Comparison of ENCODE assay signal across 7 mouse cellular contexts in genomic region chr7:5125549-5126406, GRCm38 (mm10). TPM values are rescaled to one million over a fixed set of nuclear protein-coding genes. Genes with fewer than 3 reads are reported as not detected.
DNase-seq lines count a peak whose midpoint lies in the region; ATAC-seq and TF ChIP-seq lines count a peak whose summit lies in the region.

TSS of gene Rasl2-9 (minus strand) at chr7:5125950.

- peak; percentile 20 for DNase-seq in brain, embryonic 18.5 days (ENCODE audit: low read depth, low spot score)
- peak; percentile 85 for DNase-seq in heart, embryonic 10.5 days (ENCODE audit: low spot score)
- peak; percentile 31 for DNase-seq in limb, embryonic 14.5 days (ENCODE audit: low spot score)
- peak; percentile 70 to 85 for DNase-seq in spleen, adult 18-20 months

- H3K27ac ChIP-seq in embryonic fibroblast, embryonic 13.5 days (ENCODE audit: insufficient read depth, low read length) = no peak within 1 kb of the TSS
- peak within 1 kb of the TSS; percentile 75 for H3K27ac ChIP-seq in heart, embryonic 10.5 days
- no peak within 1 kb of the TSS for H3K27ac ChIP-seq in kidney, embryonic 15.5 days
- no peak within 1 kb of the TSS for H3K27ac ChIP-seq in limb, embryonic 14.5 days (replicated peaks; ENCODE audit: low read depth, low read length)
- H3K27ac ChIP-seq in midbrain, embryonic 15.5 days = no peak within 1 kb of the TSS

- no peaks in the 10 kb centered on the region for H3K4me1 ChIP-seq in embryonic fibroblast, embryonic 13.5 days (ENCODE audit: control insufficient read depth, insufficient read depth, low read length)
- H3K4me1 ChIP-seq in heart, embryonic 10.5 days = peaks cover 3% of the 10 kb centered on the region; the same call in 1 of the 2 replicates
- H3K4me1 ChIP-seq in kidney, embryonic 15.5 days = peaks cover 6% of the 10 kb centered on the region; the same call in 1 of the 2 replicates
- H3K4me1 ChIP-seq in limb, embryonic 14.5 days (ENCODE audit: control insufficient read depth, insufficient read depth, low read length) = no peaks in the 10 kb centered on the region
- H3K4me1 ChIP-seq in midbrain, embryonic 15.5 days = no peaks in the 10 kb centered on the region

- peak; percentile 29; the same call in 1 of the 2 replicates for TF ChIP-seq CTCF in embryonic fibroblast, embryonic 13.5 days (IDR thresholded peaks at IDR 0.05; ENCODE audit: borderline replicate concordance, insufficient read depth, low read length)

- H3K4me3 ChIP-seq in embryonic fibroblast, embryonic 13.5 days (ENCODE audit: insufficient read depth, low read length) = no peak within 1 kb of the TSS
- peak within 1 kb of the TSS; percentile 54 for H3K4me3 ChIP-seq in heart, embryonic 10.5 days
- H3K4me3 ChIP-seq in kidney, embryonic 15.5 days (replicated peaks) = peak within 1 kb of the TSS; percentile 43
- peak within 1 kb of the TSS; percentile 32 for H3K4me3 ChIP-seq in limb, embryonic 14.5 days (replicated peaks; ENCODE audit: low read length)
- H3K4me3 ChIP-seq in midbrain, embryonic 15.5 days = peak within 1 kb of the TSS; percentile 42

- TF ChIP-seq POLR2A in embryonic fibroblast, embryonic 13.5 days (IDR thresholded peaks at IDR 0.05; ENCODE audit: low read depth, low read length) = no peak
- TF ChIP-seq POLR2A in limb, embryonic 14.5 days (IDR thresholded peaks at IDR 0.05; ENCODE audit: borderline replicate concordance, extremely low read depth, insufficient read depth, insufficient read length) = no peak

- no peaks in the 10 kb centered on the region for H3K36me3 ChIP-seq in heart, embryonic 10.5 days
- no peaks in the 10 kb centered on the region for H3K36me3 ChIP-seq in kidney, embryonic 15.5 days
- no peaks in the 10 kb centered on the region for H3K36me3 ChIP-seq in limb, embryonic 14.5 days (ENCODE audit: control insufficient read depth, insufficient read depth, low read length)
- no peaks in the 10 kb centered on the region for H3K36me3 ChIP-seq in midbrain, embryonic 15.5 days (replicated peaks)

- ATAC-seq in kidney, embryonic 15.5 days (replicated peaks; ENCODE audit: low FRiP score) = peak; percentile 84
- ATAC-seq in limb, embryonic 14.5 days (ENCODE audit: low FRiP score, low read depth) = no peak
- peak; percentile 79 for ATAC-seq in midbrain, embryonic 15.5 days (replicated peaks)

- 18% methylated on average over 42 of the region's 42 CpGs for WGBS in heart, embryonic 10.5 days
- 19% methylated on average over 42 of the region's 42 CpGs for WGBS in kidney, embryonic 15.5 days
- WGBS in limb, embryonic 14.5 days = 19% methylated on average over 42 of the region's 42 CpGs
- 20% methylated on average over 41 of the region's 42 CpGs for WGBS in midbrain, embryonic 15.5 days

- no peaks in the 10 kb centered on the region for H3K9me3 ChIP-seq in heart, embryonic 10.5 days
- no peaks in the 10 kb centered on the region for H3K9me3 ChIP-seq in kidney, embryonic 15.5 days (replicated peaks)
- H3K9me3 ChIP-seq in limb, embryonic 14.5 days (ENCODE audit: control insufficient read depth, low read length) = no peaks in the 10 kb centered on the region
- no peaks in the 10 kb centered on the region for H3K9me3 ChIP-seq in midbrain, embryonic 15.5 days

- H3K9ac ChIP-seq in kidney, embryonic 15.5 days = 0 out of 2 replicates have a peak within 1 kb of the TSS, but pooled peaks have one; percentile 29
- H3K9ac ChIP-seq in limb, embryonic 14.5 days (ENCODE audit: low read depth, low read length, severe bottlenecking) = peak within 1 kb of the TSS; percentile 28
- peak within 1 kb of the TSS; percentile 50 for H3K9ac ChIP-seq in midbrain, embryonic 15.5 days

- H3K4me2 ChIP-seq in kidney, embryonic 15.5 days = peak within 1 kb of the TSS; percentile 70
- peak within 1 kb of the TSS; percentile 41 for H3K4me2 ChIP-seq in limb, embryonic 14.5 days (replicated peaks; ENCODE audit: low read depth, low read length, severe bottlenecking)
- H3K4me2 ChIP-seq in midbrain, embryonic 15.5 days = peak within 1 kb of the TSS; percentile 68

- H3K27me3 ChIP-seq in heart, embryonic 10.5 days (ENCODE audit: insufficient read depth, poor library complexity, severe bottlenecking) = no peaks in the 10 kb centered on the region
- H3K27me3 ChIP-seq in kidney, embryonic 15.5 days = no peaks in the 10 kb centered on the region
- no peaks in the 10 kb centered on the region for H3K27me3 ChIP-seq in limb, embryonic 14.5 days (ENCODE audit: control insufficient read depth, insufficient read depth, low read length)
- no peaks in the 10 kb centered on the region for H3K27me3 ChIP-seq in midbrain, embryonic 15.5 days (replicated peaks)

RNA-seq across cellular contexts. Expression of gene Rasl2-9, which starts in this region (rescaled TPM):
- polyA plus RNA-seq in embryonic fibroblast, embryonic 13.5 days (2011; ENCODE audit: insufficient read length, low read depth, missing spikeins) = 0.57 TPM in 1 of 2 replicates, not detected in the other
- polyA plus RNA-seq in heart, embryonic 10.5 days (2016; fragmentation: Nextera tagmentation; extraction: Ambion mirVana) = 0.88 and 1.9 TPM in 2 replicates
- 0.54 TPM in 1 of 2 replicates, not detected in the other for polyA plus RNA-seq in kidney, embryonic 15.5 days (2015; fragmentation: Nextera tagmentation; extraction: Ambion mirVana)
- 0.20 and 0.34 TPM in 2 replicates for polyA plus RNA-seq in limb, embryonic 14.5 days (2012; rRNA removed)
- 0.43 and 0.55 TPM in 2 replicates for polyA plus RNA-seq in limb, embryonic 14.5 days (2014; fragmentation: Nextera tagmentation; extraction: Ambion mirVana)
- polyA plus RNA-seq in midbrain, embryonic 15.5 days (2015; fragmentation: Nextera tagmentation; extraction: Ambion mirVana) = 0.28 and 0.63 TPM in 2 replicates

Comparison
In these comparisons a context has a peak if more than half of its experiments do, and no peak if none do; other contexts are left out.
1. Peak in ATAC-seq, H3K4me3 ChIP-seq, H3K9ac ChIP-seq and H3K4me2 ChIP-seq in kidney, embryonic 15.5 days; RNA of the gene not detected or under 1 TPM.
2. Peak in DNase-seq, H3K4me3 ChIP-seq, H3K9ac ChIP-seq and H3K4me2 ChIP-seq in limb, embryonic 14.5 days; RNA of the gene not detected or under 1 TPM.
3. Peak in ATAC-seq, H3K4me3 ChIP-seq, H3K9ac ChIP-seq and H3K4me2 ChIP-seq in midbrain, embryonic 15.5 days; RNA of the gene not detected or under 1 TPM.
4. DNase-seq: peak in every context shown above with its lines; median percentile 85 in heart, embryonic 10.5 days; 78 in spleen, adult 18-20 months; 31 in limb, embryonic 14.5 days; 20 in brain, embryonic 18.5 days.